Mouse (Mus musculus) limb, embryonic 13.5 days (tissue): ENCODE results near the gene Ccr10. TPM values are rescaled to one million over a fixed set of nuclear protein-coding genes. Genes with fewer than 3 reads are reported as not detected.
A peak's percentile ranks its signal among the peaks of the same experiment; 100 is the strongest.
"Not testable (repeated sequence)": the region's sequence is repeated elsewhere in the genome, so short reads cannot be mapped to it uniquely, and the experiment has no call there.

Source experiments
- ATAC-seq: fragments of 200-750 bp; cut with Nextera tagmentation; 2 replicates; pipeline ENCODE4 v1.8.0; 2017; ENCODE audit warnings: low read depth, moderate number of reproducible peaks, moderate TSS enrichment; ENCODE audit not compliant: low FRiP score
- H3K27ac ChIP-seq: fragments of 300-500 bp; sonication (generic); 2 replicates; pipeline ENCODE4 v1.5.1; 2015; ENCODE audit warnings: inconsistent platforms, mild to moderate bottlenecking, moderate library complexity
- H3K27me3 ChIP-seq: fragments of 300-500 bp; sonication (generic); 2 replicates; pipeline ENCODE4 v1.6.1; 2015; ENCODE audit warnings: mild to moderate bottlenecking, inconsistent platforms
- H3K36me3 ChIP-seq: fragments of 300-500 bp; sonication (generic); 2 replicates; pipeline ENCODE4 v1.6.1; 2015; ENCODE audit warnings: inconsistent platforms, mild to moderate bottlenecking, moderate library complexity
- H3K4me1 ChIP-seq: fragments of 300-500 bp; sonication (generic); 2 replicates; pipeline ENCODE4 v1.6.1; 2015; ENCODE audit warnings: inconsistent platforms
- H3K4me2 ChIP-seq: fragments of 300-500 bp; sonication (generic); replicated peaks from 2 replicates; pipeline ENCODE4 v1.6.1; 2015; ENCODE audit warnings: inconsistent platforms, mild to moderate bottlenecking, moderate library complexity
- H3K4me3 ChIP-seq: fragments of 300-500 bp; sonication (generic); 2 replicates; pipeline ENCODE4 v1.5.1; 2015; ENCODE audit warnings: moderate library complexity, mild to moderate bottlenecking, inconsistent platforms
- H3K9ac ChIP-seq: fragments of 300-500 bp; sonication (generic); 2 replicates; pipeline ENCODE4 v1.6.1; 2015; ENCODE audit warnings: mild to moderate bottlenecking, inconsistent platforms
- H3K9me3 ChIP-seq: fragments of 300-500 bp; sonication (generic); 2 replicates; pipeline ENCODE4 v1.6.1; 2016; ENCODE audit warnings: inconsistent platforms
- WGBS: fragments of 180-500 bp; shearing (Covaris S2); methylation state at CpG from one replicate; pipeline ENCODE4 v1.1.7; 2015; 5-methylcytosine and 5-hydroxymethylcytosine counted together
- polyA plus RNA-seq: library from polyadenylated mRNA; unstranded; fragments of >200 nt; fragmentation: Nextera tagmentation; extraction: Ambion mirVana; gene quantifications from 2 replicates; pipeline ENCODE4 v1.2.1, GENCODE M21; 2015

Ccr10 gene
- polyA plus RNA-seq, 1 experiment from 2014 or later = 0.10 TPM

DNA sequence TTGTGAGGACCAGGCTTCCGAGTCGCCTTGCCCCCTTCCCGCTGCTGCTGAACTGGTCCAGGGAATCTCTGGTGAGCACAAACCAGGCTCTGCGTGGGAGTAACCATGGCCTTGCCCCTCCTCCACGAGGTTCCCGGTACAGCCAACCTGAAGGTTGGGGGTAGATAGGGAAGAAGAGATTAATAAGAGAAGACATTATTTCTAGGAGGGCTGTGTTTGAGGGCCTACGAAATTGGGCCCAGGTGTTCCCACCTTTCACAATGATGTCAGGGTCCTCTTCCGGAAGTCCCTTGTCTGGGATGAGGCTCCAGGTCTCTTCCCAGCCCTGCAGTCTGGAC is 7.3 kb downstream of the Ccr10 start:
- no peak overlapping the region for H3K27ac ChIP-seq
- peaks cover 24% of the 10 kb centered on the region for H3K36me3 ChIP-seq
- H3K9ac ChIP-seq = no peak overlapping the region
- ATAC-seq = no peak
- no peak overlapping the region for H3K4me3 ChIP-seq
- H3K9me3 ChIP-seq = no peaks in the 10 kb centered on the region
- peaks cover 79% of the 10 kb centered on the region for H3K27me3 ChIP-seq
- H3K4me2 ChIP-seq = no peak overlapping the region
- peaks cover 46% of the 10 kb centered on the region for H3K4me1 ChIP-seq
- WGBS = 56% methylated on average over 8 of the region's 8 CpGs

DNA sequence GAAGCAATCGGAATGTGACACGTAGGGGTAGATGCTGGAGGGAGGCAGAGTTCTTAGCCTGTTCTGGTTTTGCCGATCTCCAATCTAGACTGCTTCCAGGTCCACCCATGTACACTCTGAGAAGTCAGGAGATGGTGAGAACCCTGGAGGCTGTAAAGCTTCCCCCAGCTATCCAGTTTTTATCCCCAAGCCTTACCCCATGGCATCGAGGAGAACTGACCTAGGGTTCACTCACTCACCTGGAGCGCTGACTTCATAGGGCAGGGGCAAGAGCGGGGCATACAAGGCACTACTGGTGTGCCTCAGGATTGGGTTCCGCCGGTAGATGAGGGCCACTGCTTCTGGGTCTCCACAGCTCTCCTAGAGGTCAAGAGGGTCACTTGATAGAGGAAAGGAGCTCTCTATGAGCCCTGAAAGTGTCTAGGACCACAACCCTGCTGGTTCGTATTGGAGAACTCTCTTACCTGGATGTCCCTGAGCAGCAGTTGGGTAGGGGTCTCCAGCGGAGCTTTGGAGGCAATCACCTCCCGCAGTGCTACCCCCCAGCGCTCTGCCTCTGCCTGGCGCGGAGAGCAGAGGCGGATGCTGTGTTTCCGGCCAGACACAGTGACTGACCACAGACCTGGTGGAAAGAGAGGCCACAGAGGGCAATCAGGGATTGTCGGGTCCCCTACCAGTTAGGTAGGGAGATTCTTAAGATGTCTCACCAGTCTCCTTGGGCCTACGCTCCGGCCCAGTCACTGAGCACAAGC is 7.9 kb downstream of the Ccr10 start:
- H3K27me3 ChIP-seq = peaks cover 84% of the 10 kb centered on the region
- H3K9me3 ChIP-seq = no peaks in the 10 kb centered on the region
- H3K4me1 ChIP-seq = peaks cover 43% of the 10 kb centered on the region
- no peak overlapping the region for H3K4me2 ChIP-seq
- no peak overlapping the region for H3K4me3 ChIP-seq
- no peak overlapping the region for H3K9ac ChIP-seq
- ATAC-seq = no peak
- peaks cover 26% of the 10 kb centered on the region for H3K36me3 ChIP-seq
- 48% methylated on average over 19 of the region's 19 CpGs for WGBS
- H3K27ac ChIP-seq = no peak overlapping the region

- H3K9ac ChIP-seq = 0 out of 2 replicates have a peak overlapping the region, but pooled peaks have one; percentile 1
- H3K4me3 ChIP-seq = no peak overlapping the region
- no peaks in the 10 kb centered on the region for H3K9me3 ChIP-seq
- H3K27me3 ChIP-seq = peaks cover 94% of the 10 kb centered on the region
- ATAC-seq = no peak
- WGBS = 41% methylated on average over 14 of the region's 14 CpGs
- H3K36me3 ChIP-seq = peaks cover 32% of the 10 kb centered on the region
- H3K27ac ChIP-seq = no peak overlapping the region
- H3K4me2 ChIP-seq = no peak overlapping the region
- H3K4me1 ChIP-seq = peaks cover 35% of the 10 kb centered on the region
These were observed 8.9 kb downstream of the Ccr10 start for GRCm38 (mm10) chr11:101166357-101166756.

DNA sequence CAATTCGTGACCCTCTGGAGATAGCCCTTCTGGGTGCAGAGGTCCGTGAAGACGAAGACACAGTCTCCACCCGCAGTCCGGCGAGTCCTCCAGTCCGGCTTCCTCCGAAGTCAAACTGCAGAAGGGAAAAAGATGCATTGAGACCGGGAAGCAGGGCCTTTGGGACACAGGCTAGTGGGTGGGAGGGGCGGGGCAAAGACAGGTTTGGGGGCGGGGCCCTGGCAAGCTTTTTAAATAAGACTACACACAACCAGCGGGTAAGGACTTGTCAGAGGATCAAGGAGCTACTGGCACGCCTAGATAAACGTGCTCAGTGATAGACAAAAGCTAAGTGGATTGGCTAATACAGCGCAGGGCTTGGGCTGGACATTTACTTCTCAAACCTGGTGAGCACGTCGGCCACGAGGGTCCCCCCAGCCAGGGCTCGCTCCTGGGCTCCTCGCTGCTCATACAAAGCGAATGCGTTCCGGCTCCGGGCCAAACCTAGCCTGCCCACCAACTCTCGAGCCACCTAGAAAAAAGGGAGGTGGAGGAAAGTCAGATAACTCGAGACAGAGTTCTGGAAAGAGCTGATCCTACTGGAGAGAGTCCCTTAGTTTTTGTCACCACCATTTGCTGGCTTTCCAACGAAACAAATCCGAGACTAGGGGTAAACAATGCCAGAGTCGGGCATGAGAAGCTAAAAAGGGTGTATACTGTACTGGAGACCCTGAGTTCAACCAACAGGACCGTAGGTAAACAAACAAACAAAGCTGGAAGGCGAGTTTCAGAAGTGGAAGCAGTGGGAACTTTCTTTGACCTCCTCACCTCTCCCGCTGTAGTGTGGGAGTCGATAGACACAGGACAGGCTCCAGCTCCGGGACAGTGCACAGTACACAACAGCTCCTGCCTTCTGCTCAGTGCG is 10.3 kb downstream of the Ccr10 start:
- Histone ChIP-seq H3K9ac (peak overlapping the region; percentile 65; the same call in 1 of the 2 replicates), H3K36me3 (peaks cover 34% of the 10 kb centered on the region), H3K4me2 (peak overlapping the region; percentile 76), H3K9me3 (no peaks in the 10 kb centered on the region), H3K4me1 (peaks cover 26% of the 10 kb centered on the region), H3K27me3 (peaks cover 94% of the 10 kb centered on the region), H3K4me3 (peak overlapping the region; percentile 45), H3K27ac (no peak overlapping the region)
- no peak for ATAC-seq
- 14% methylated on average over 35 of the region's 35 CpGs for WGBS

DNA sequence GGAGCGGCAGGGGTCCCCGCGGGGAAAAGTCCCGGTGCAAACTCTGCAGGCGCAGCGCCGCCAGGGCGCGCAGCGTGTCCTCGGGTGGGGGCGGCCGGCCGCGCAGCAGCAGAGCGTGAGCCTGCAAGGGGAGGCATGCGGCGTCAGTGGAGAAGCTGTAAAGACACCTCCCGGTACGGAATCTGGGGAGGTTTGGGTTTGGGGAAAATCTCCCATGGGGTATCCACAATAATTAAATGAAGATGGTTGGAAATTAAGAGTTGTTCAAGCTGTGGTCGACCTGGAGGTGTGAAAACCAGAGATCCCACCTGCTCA is 10.9 kb downstream of the Ccr10 start:
- Histone ChIP-seq H3K4me2 (peak overlapping the region; percentile 76), H3K9ac (peak overlapping the region; percentile 65), H3K4me1 (peaks cover 19% of the 10 kb centered on the region), H3K27me3 (peaks cover 91% of the 10 kb centered on the region), H3K9me3 (no peaks in the 10 kb centered on the region), H3K36me3 (peaks cover 34% of the 10 kb centered on the region), H3K27ac (no peak overlapping the region), H3K4me3 (peak overlapping the region; percentile 45)
- WGBS = 5% methylated on average over 21 of the region's 21 CpGs
- no peak for ATAC-seq

GRCm38 (mm10) chr11:101163476-101164350 is 11.5 kb downstream of the Ccr10 start:
- H3K27ac ChIP-seq = no peak overlapping the region
- peaks cover 14% of the 10 kb centered on the region for H3K4me1 ChIP-seq
- peak overlapping the region; percentile 76 for H3K4me2 ChIP-seq
- peak overlapping the region; percentile 45 for H3K4me3 ChIP-seq
- peaks cover 85% of the 10 kb centered on the region for H3K27me3 ChIP-seq
- no peak for ATAC-seq
- WGBS = 10% methylated on average over 49 of the region's 49 CpGs
- H3K9ac ChIP-seq = peak overlapping the region; percentile 65
- H3K9me3 ChIP-seq = no peaks in the 10 kb centered on the region
- peaks cover 34% of the 10 kb centered on the region for H3K36me3 ChIP-seq

DNA sequence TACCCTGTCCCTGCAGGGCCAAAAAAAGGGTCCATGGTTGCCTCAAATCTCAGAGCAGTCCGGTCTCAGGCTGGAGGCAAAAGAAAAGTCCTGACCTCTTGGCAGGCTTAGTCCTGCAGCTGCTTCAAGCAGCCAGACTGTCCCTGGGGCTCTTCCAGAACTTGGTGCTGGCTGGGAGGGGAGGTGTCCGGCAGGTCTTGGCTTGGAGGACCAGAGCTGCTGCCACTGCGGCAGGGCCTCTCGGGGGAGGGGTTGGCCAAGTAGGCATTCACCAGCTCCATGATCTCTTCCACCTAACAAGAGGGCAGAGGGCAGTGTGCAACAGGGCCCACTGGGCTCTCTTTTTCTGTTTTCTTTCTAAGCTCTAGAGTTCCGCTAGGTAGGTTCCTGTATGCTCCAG is 12.5 kb downstream of the Ccr10 start:
- Histone ChIP-seq H3K27ac (no peak overlapping the region), H3K27me3 (peaks cover 75% of the 10 kb centered on the region), H3K4me3 (no peak overlapping the region), H3K9ac (no peak overlapping the region), H3K4me1 (peaks cover 13% of the 10 kb centered on the region), H3K36me3 (peaks cover 30% of the 10 kb centered on the region), H3K4me2 (no peak overlapping the region), H3K9me3 (no peaks in the 10 kb centered on the region)
- ATAC-seq = no peak
- 53% methylated on average over 5 of the region's 5 CpGs for WGBS

DNA sequence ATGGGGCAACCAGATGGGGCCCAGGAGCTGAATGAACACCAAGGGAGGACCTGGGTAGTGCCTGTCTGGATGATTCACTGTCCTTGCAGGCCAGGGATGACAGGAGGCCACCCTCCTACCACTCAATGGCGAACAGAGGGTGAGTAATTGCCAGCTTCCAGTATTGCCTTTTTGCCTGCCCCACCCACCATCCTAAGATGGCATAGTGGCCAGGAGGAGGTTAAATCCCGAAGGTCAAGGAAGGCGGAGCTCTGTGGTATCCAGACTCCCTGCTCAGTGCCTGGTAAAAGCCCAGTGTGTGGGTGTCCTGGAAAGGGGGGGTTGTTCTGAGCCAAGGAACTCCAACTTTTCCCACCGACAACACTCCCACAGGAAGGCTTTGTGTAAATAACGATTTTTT is 12.9 kb downstream of the Ccr10 start:
- Histone ChIP-seq H3K9ac (no peak overlapping the region), H3K36me3 (peaks cover 25% of the 10 kb centered on the region), H3K27ac (no peak overlapping the region), H3K4me2 (no peak overlapping the region), H3K27me3 (peaks cover 71% of the 10 kb centered on the region), H3K4me1 (peaks cover 13% of the 10 kb centered on the region), H3K9me3 (no peaks in the 10 kb centered on the region), H3K4me3 (no peak overlapping the region)
- no peak for ATAC-seq
- 53% methylated on average over 5 of the region's 5 CpGs for WGBS

- H3K27me3 ChIP-seq = peaks cover 66% of the 10 kb centered on the region
These were observed 13.7 kb downstream of the Ccr10 start for GRCm38 (mm10) chr11:101161551-101161950.

GRCm38 (mm10) chr11:101160981-101161505 is 14.2 kb downstream of the Ccr10 start:
- H3K9ac ChIP-seq, H3K27ac ChIP-seq, H3K4me2 ChIP-seq, ATAC-seq, H3K9me3 ChIP-seq, H3K4me3 ChIP-seq: not testable (repeated sequence)
- H3K4me1 ChIP-seq = peaks cover 19% of the 10 kb centered on the region
- H3K36me3 ChIP-seq = peaks cover 14% of the 10 kb centered on the region; the same call in 1 of the 2 replicates
- WGBS = 77% methylated on average over 8 of the region's 8 CpGs
- H3K27me3 ChIP-seq = peaks cover 63% of the 10 kb centered on the region

More at GRCm38 (mm10) chr11:101161551-101161950, 13.7 kb downstream of the Ccr10 start:
- 85% methylated on average over 15 of the region's 15 CpGs for WGBS
- Histone ChIP-seq H3K4me2 (no peak overlapping the region), H3K27ac (no peak overlapping the region), H3K4me1 (peaks cover 14% of the 10 kb centered on the region), H3K4me3 (no peak overlapping the region), H3K9me3 (no peaks in the 10 kb centered on the region), H3K9ac (no peak overlapping the region), H3K36me3 (peaks cover 19% of the 10 kb centered on the region)
- ATAC-seq = no peak

DNA sequence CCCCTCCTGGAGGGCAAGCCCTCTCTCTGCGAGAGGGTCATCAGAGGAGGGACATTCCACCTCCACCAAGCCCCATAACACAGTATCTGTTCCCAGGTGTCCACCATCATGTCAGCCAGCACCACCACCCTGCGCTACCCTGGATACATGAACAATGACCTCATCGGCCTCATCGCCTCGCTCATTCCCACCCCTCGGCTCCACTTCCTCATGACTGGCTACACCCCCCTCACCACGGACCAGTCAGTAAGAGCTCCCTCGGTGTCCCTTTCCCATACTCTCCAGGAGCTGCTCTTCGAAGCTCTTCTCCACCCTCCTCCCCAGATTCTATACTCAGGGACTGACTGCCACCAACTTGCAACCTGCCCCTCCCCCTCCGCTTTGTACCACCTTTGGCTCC is 15.1 kb downstream of the Ccr10 start:
- not testable (repeated sequence) for H3K4me2 ChIP-seq, ATAC-seq, H3K27ac ChIP-seq, H3K9me3 ChIP-seq, H3K9ac ChIP-seq, H3K4me3 ChIP-seq
- peaks cover 25% of the 10 kb centered on the region for H3K4me1 ChIP-seq
- H3K27me3 ChIP-seq = peaks cover 54% of the 10 kb centered on the region
- WGBS = 78% methylated on average over 9 of the region's 10 CpGs
- H3K36me3 ChIP-seq = peaks cover 13% of the 10 kb centered on the region; the same call in 1 of the 2 replicates
